Mouse (Mus musculus) CD4-positive naive resting alpha-beta T cell, adult 76 days (primary cell): ENCODE measurements around the gene Iqcf5. TPM values are rescaled to one million over a fixed set of nuclear protein-coding genes. Genes with fewer than 3 reads are reported as not detected.

Experiments used
- total RNA-seq: library from RNA; stranded (reverse); gene quantifications from one replicate; pipeline ENCODE4 v1.2.4, GENCODE M21; 2023

Iqcf5 gene
- total RNA-seq = not detected

GRCm38 (mm10) chr9:106514273-106514672, at the start of gene Iqcf5:
Iqcf5 (plus strand) TSS chr9:106514573.

GRCm38 (mm10) chr9:106465571-106466200, 48.7 kb upstream of the Iqcf5 start, which contains the start of gene Gpr62:
Gpr62 (minus strand) TSS chr9:106465938.

GRCm38 (mm10) chr9:106475663-106476001, 38.7 kb upstream of the Iqcf5 start, which contains the start of gene Rrp9:
Rrp9 (plus strand) TSS chr9:106475963.

GRCm38 (mm10) chr9:106476924-106477484, 37.4 kb upstream of the Iqcf5 start, which contains the start of gene Parp3:
Parp3 (minus strand) TSS chr9:106476949.

GRCm38 (mm10) chr9:106499667-106500066, 14.7 kb upstream of the Iqcf5 start, which contains the start of gene Iqcf1:
Iqcf1 (plus strand) TSS chr9:106499967.

GRCm38 (mm10) chr9:106561531-106561930, 47.2 kb downstream of the Iqcf5 start, which contains the start of gene Iqcf3:
Iqcf3 (minus strand) TSS chr9:106561631.

Other genes with a start within 250 kb of the Iqcf5 start
- gene Poc1a, start 233.5 kb upstream of the Iqcf5 start, total RNA-seq = 4.3 TPM
- 29.3 TPM for gene Dusp7, start 145.9 kb upstream of the Iqcf5 start, total RNA-seq
- 1,242 TPM for gene Rpl29, start 85.1 kb upstream of the Iqcf5 start, total RNA-seq
- 13.1 TPM for gene Acy1, start 76.3 kb upstream of the Iqcf5 start, total RNA-seq
- 4.9 TPM for gene Abhd14b, start 67.1 kb upstream of the Iqcf5 start, total RNA-seq
- 6.9 TPM for gene Abhd14a, start 66.9 kb upstream of the Iqcf5 start, total RNA-seq
- 15.2 TPM for gene Pcbp4, start 61.3 kb upstream of the Iqcf5 start, total RNA-seq
- gene Gpr62, start 48.6 kb upstream of the Iqcf5 start, total RNA-seq = 0.38 TPM
- 71.1 TPM for gene Rrp9, start 38.6 kb upstream of the Iqcf5 start, total RNA-seq
- 59.3 TPM for gene Parp3, start 37.6 kb upstream of the Iqcf5 start, total RNA-seq
- gene Iqcf1, start 14.6 kb upstream of the Iqcf5 start, total RNA-seq = not detected
- not detected for gene Iqcf3, start 47.1 kb downstream of the Iqcf5 start, total RNA-seq
- not detected for gene Iqcf4, start 56.4 kb downstream of the Iqcf5 start, total RNA-seq
- gene Iqcf6, start 112.0 kb downstream of the Iqcf5 start, total RNA-seq = not detected
- not detected for gene Grm2, start 141.5 kb downstream of the Iqcf5 start, total RNA-seq
- gene Tex264, start 171.4 kb downstream of the Iqcf5 start, total RNA-seq = 53.7 TPM